Mouse (Mus musculus): ENCODE measurements around the gene Nf2. TPM values are rescaled to one million over a fixed set of nuclear protein-coding genes. Genes with fewer than 3 reads are reported as not detected.
"Not testable (repeated sequence)": the region's sequence is repeated elsewhere in the genome, so short reads cannot be mapped to it uniquely, and the experiment has no call there.

Nf2 gene
- total RNA-seq, 2 experiments from 2014 or later: 75.0 to 162 TPM

GRCm38 (mm10) chr11:4838235-4838634 is 11.1 kb downstream of the Nf2 start:
- no peak for DNase-seq

GRCm38 (mm10) chr11:4837342-4837741 is 12.0 kb downstream of the Nf2 start:
- no peak for DNase-seq

DNA sequence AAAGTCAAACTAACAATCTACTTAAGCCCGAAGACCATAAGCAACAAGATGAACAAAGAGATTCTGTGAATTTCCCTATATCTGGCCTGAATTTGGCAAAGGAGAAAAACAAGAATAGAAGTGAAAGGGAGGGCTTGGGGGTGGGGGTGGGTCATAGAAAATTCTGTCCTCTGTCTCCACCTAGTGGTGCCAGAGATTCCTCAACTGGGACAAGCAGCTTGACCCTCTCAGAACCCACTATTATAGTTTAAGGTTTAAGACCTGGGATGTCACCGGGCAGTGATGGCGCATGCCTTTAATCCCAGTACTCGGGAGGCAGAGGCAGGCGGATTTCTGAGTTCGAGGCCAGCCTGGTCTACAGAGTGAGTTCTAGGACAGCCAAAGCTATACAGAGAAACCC is 12.6 kb downstream of the Nf2 start:
- DNase-seq: peak; percentile 14 to 70

DNA sequence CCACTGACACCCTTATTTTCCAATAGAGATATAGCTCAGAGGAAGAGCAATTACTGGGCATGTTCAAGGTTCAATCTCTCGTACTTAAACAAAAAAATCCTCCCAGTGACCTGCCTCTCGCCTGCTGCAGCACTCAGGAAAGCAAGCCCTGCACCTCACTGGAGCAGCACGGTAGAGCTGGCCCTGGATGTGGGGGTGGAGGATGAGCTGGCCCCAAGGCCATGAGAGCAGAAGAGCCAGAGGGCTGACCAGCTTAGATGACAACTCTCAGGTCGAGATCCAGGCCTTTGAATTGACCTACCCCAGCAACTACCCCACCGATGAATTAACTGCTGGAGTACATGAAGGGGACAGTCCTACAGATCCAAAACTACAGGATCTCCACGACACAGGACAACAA is 13.9 kb downstream of the Nf2 start:
- peak; percentile 80 for DNase-seq

DNA sequence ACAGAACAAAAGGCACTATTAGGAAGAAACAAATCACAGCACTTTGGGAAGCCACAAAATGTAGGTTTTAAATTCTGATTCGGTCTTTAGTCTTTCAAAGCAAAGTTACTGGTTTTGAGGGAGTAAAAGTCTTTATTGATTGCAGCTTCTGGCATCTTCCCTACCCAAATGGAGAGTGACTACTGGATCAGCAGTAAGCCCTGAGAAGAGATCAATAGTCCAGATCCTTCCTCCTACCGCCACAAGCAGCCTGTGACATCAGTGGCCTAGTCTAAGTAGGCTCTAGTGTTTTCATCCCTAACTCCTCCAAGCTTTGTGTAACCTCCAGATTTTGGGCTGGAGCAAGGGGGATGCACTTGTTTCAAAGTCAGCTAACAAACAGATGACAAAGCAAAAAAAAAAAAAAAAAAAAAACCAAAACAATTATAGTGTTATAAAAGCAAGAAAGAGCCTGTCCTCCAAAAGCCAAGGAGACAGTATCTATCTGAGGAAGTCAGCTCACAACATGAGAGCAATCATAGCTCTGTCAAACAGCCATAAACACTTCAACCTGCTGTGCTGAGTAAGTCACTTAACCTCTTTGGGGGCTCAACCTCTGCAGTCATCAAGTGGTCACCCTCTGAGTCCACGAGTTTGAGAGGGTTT is 15.9 kb downstream of the Nf2 start:
- DNase-seq: no peak

DNA sequence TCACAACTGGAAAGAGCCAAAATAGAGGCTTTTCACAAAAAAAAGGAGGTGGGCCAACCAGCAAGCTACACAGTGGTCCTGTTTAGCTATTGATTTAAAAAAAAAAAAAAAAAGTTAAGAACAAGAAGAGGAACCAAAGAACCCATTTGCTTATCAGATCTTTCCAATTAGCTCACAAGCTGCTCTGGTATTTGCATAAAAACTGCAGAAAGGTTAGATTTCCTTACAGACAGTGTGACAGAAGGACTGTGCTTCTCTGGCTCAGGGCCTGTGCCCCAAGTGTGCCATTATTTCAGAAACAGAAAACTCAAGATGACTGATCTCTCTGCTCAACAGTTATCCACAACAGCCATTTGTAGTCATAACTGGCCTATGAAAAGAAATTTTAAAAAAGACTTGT is 18.3 kb downstream of the Nf2 start:
- no peak for DNase-seq

DNA sequence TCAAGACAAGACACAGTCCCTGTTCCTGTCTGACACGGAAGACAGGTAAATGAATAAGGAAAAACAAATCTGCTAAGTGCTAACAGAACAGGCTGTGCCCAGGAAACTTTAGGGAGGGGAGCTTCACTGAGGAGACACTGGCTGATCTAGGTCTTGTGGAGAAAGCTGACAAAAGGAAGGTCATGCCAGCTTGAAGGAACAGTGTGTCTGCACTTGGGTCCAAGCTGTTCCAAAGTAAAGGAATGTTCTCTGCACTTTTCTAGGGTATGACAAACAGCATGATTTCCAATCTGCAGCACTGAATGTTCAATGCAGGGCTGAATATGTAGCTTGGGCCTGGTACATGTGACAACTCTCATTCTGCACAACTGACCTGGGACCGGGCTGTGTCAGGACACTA is 21.4 kb downstream of the Nf2 start:
- DNase-seq: peak in 1 of 2 experiments; percentile 13

- DNase-seq: no peak
These were observed 22.0 kb downstream of the Nf2 start for GRCm38 (mm10) chr11:4827340-4827739.

- DNase-seq: peak in 1 of 2 experiments; percentile 9
These were observed 23.1 kb downstream of the Nf2 start for GRCm38 (mm10) chr11:4826152-4826778.

DNA sequence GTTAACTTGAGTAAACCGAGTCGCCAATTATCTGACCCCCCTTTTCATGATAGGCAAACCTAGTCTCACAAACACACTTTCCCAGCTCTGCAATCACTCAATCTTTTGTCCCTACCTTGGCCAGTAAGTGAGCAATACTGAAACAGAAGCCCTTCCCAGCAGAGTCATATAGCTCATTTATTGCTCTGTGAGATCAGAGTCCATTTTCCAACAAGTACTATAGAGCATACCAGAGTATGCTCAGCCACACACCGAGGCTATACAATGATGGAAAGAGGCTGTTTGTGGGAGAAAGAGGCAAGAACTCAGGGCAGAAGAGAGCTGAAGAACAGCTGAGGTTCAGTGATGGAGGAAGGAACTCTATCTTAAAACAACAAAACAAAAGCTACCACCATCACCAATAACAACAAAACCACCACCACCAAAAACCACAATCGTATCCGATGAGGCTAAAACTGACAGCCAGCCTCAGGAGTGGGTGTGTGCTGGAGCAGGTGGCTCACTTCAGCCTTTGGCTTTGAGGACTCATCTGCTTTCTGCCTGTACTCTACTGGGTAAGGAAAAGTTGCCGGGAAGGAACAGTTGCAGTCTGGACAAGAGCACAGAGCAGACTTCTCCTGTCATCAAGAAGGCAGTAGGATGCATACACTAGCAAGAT is 25.6 kb downstream of the Nf2 start:
- DNase-seq: no peak

DNA sequence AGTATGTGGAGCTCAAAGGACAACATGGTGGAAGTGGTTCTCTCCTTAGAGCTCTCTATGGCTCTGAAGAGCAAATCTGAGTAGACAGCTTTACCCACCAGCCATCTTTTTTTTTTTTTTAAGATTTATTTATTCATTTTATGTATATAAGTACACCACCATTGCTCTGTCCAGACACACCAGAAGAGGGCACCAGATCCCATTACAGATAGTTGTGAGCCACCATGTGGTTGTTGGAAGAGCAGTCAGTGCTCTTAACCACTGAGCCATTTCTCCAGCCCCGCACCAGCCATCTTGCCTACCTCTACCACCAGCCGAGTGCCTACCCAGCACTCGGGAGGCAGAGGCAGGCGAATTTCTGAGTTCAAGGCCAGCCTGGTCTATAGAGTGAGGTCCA is 26.9 kb downstream of the Nf2 start:
- DNase-seq: not testable (repeated sequence)

DNA sequence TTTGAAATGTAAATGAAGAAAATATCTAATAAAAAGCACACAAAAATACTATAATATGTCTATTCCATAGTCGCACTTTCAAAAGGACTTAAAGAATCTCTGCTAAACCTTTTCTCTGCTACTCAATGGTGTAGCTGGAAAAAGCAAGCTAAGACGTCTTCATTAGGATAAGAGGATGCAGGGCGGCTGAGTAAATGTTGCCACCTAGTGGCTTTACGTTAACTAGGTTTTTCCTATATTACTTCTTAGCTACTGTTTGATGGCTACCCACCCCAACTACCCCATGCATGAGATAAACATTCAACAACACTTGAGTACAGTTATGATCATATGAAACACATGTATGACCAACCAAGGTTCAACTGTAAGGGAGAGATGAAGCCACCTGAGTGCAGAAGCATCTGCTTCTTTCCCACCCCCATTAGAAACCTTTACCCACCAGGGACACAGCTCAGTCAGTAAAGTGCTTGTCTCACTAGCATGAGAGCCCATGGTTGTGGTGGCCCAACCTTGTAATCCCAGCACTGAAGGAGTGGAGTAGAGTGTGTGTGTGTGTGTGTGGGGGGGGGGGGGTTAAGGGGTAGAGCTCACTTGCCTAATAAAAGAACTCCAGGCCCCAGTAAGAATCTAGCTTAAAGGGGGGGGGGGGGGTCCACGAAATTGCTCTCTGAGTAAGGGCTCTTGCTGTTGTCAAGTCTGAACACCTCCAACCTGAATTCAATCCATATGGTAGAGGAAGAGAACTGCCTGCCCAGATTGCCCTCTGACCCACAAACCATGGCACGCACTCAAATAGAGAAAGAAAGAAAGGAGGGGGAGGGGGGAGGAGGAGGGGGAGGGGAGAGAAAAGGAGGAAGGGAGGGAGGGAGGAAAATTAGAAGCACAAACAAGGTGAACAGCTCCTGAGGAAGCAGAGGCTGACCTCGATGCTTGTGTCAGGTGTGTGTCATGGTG is 27.6 kb downstream of the Nf2 start:
- no peak for DNase-seq

DNA sequence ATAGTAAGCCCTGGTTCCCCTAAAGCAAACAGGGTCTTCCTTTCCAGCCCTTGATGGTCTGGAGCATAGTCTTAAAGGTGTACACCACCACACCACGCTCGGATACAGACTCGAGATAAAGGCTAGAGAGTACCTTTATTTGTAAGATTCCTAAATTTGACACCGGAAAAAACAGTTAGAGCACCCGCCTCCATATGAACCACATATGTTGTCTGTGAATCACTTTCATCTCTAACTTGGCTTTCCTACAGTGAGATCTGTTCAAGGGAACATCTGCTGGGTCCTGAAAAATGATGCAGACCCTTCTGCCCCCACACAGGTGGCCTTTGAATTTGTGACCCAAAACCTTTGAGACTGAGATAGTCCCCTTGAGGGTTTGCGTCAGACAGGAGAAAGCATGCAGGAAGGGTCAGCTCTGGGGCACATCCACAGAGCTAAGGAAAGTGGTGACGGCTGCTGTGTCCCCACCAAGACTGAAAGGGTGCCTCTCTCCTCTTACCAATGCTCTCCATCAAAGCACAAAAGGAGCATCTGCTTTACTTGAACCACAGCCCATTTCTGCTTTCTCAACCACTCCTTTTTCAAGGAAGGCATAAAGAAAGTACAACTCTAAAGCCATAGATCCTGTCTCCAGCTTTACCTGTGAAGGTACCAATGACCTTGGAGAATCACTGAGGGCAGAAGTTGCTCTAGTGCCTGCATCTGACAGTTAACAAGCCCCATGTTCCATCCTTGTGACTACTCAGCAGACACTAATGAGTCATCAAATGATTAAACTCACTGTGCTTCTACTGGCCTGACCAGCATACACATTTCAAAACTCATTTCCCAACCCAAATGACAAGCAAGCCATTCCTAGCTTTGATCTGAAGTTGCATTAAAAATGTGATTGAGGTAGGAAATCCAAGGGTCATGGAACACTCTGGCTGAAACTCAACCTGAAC is 34.6 kb downstream of the Nf2 start:
- peak in 1 of 2 experiments; percentile 16 for DNase-seq

GRCm38 (mm10) chr11:4808311-4808710 is 41.0 kb downstream of the Nf2 start:
- peak in 1 of 2 experiments; percentile 21 for DNase-seq

DNA sequence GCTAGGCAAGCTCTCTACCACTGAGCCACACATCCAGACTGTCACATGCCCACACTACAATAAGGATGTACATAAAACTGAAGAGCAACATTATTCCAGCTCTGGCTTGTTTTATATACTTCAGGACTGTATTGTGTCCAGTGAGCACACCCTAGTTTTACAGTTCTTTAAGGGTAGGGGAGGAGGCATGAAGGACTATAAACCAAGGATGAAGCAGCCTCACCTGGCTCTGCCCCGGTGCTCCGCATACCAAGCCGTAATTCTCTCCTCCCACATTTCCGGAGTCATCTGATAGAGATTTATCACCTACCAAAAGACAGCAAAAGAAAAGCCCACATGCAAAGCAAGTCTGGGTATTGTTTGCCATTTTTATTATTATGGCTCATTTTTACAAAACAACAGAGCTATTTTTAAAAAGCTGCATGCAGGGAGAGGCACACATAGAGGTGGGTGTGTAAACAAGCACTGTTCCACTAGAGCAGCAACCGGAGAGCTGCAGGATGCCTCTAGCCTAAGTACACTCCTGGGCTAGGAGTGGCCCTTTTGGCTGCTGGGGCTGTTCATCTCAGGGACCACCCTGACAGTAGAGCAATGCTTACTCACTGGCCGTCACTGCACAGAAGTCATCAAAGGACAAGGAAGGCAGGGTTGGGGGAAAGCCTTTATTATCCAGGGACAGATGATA is 43.2 kb downstream of the Nf2 start:
- DNase-seq: no peak

DNA sequence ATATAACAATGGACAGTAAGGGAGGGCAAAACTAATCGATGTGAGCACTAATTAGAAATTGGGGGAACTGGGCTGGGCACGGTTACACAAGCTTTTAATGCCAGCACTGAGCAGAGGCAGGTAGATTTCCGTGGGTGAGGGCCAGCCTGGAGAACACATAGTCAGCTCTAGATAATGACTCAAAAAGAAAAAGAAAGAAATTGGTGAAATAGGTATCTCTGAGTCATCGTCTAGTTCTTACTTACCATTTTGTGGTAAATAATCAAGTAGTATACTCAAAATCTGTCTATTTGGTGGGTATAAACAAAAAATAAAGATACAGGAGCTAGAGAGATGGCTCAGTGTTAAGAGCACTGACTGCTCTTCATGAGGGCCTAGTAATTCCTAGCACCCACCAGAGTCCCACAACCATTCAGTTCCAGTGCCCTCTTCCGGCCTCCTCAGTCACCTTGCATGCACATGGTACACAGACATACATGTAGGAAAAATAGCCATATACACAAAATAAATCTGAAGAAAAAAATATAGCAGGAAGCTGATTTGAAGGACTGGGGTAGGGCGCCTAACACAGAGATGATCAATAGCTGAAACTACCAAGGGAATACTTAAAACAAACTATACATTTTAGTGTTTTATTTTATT is 44.3 kb downstream of the Nf2 start:
- DNase-seq: no peak

- peak; percentile 39 to 41 for DNase-seq
These were observed 45.4 kb downstream of the Nf2 start for GRCm38 (mm10) chr11:4803951-4804350.

DNA sequence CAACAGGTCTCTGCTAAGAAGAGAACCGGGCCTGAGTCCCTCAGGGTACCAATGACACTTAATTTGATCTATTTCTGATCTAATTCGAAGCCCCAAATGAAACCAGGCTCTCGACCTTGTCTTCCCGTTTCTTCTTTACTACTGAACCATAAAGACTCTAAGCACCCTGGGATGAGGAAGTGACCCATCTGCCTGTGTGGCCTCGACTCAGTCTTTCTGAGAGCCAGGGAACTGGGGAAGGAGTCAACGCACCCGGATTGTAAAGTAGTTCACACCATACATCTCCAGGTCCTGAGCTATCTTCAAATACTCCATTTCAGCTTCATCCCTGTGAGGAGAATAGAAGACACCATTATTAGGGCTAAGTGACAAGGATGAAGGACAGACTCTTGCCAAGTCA is 45.9 kb downstream of the Nf2 start:
- no peak for DNase-seq

DNA sequence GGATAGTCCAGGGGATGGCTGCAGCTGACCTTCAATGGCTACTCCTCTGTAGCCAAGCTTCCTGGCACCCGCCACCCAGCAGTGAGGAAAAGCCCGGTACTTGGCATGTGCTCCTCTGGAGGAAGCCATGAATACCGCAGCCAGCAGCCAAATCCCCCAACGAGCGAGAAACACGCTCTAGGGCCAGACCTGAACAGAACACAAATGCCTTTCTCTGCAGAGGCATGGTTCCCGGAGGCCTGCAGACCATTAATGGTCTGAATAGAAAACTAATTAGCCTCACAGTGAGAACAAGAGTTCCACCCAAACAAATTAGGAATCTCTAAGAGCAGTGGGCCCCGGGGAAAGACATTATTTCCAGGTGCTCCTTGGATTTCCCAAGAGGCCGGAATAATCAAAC is 46.3 kb downstream of the Nf2 start:
- DNase-seq: no peak

GRCm38 (mm10) chr11:4802401-4802800 is 46.9 kb downstream of the Nf2 start:
- not testable (repeated sequence) for DNase-seq
